Mouse (Mus musculus) intestine, postnatal 0 days (tissue): ENCODE measurements at regions not wholly inside any gene's neighbourhood (a gene's known extent, or its start where the extent isn't known, plus 50 kb on each side); places are given as distances from the start of the nearest gene placed in this dataset.

Source experiments
- ATAC-seq: fragments of 200-750 bp; cut with Nextera tagmentation; 2 replicates; pipeline ENCODE4 v1.8.0; 2017; ENCODE audit warnings: mild to moderate bottlenecking, moderate TSS enrichment, moderate library complexity
- H3K27ac ChIP-seq: fragments of 300-500 bp; sonication (generic); 2 replicates; pipeline ENCODE4 v1.5.1; 2014; ENCODE audit warnings: mild to moderate bottlenecking, low read depth, low read length, moderate library complexity
- H3K27me3 ChIP-seq: fragments of 300-500 bp; sonication (generic); replicated peaks from 2 replicates; pipeline ENCODE4 v1.6.1; 2014; ENCODE audit warnings: low read length, mixed read lengths; ENCODE audit not compliant: control insufficient read depth, insufficient read depth
- H3K36me3 ChIP-seq: fragments of 300-500 bp; sonication (generic); 2 replicates; pipeline ENCODE4 v1.6.1; 2014; ENCODE audit warnings: mild to moderate bottlenecking, moderate library complexity; ENCODE audit not compliant: control insufficient read depth, insufficient read depth
- H3K4me1 ChIP-seq: fragments of 300-500 bp; sonication (generic); replicated peaks from 2 replicates; pipeline ENCODE4 v1.6.1; 2014; ENCODE audit warnings: antibody characterized with exemption, low read length, mixed read lengths; ENCODE audit not compliant: control insufficient read depth, insufficient read depth
- H3K4me2 ChIP-seq: fragments of 300-500 bp; sonication (generic); replicated peaks from 2 replicates; pipeline ENCODE4 v1.6.1; 2014; ENCODE audit warnings: low read depth, mild to moderate bottlenecking, moderate library complexity
- H3K4me3 ChIP-seq: fragments of 300-500 bp; sonication (generic); 2 replicates; pipeline ENCODE4 v1.5.1; 2014; ENCODE audit warnings: low read depth, low read length
- H3K9ac ChIP-seq: fragments of 300-500 bp; sonication (generic); 2 replicates; pipeline ENCODE4 v1.6.1; 2014; ENCODE audit warnings: mild to moderate bottlenecking, low read depth, low read length
- H3K9me3 ChIP-seq: fragments of 300-500 bp; sonication (generic); 2 replicates; pipeline ENCODE4 v1.6.1; 2016; ENCODE audit warnings: mixed run types; ENCODE audit not compliant: control insufficient read depth
- CTCF ChIP-seq: sonication (generic); IDR thresholded peaks from 2 replicates; pipeline ENCODE4 v1.5.1; 2016; ENCODE audit warnings: low read depth, mild to moderate bottlenecking, control low read depth, antibody characterized with exemption, moderate library complexity
- WGBS: fragments of 180-500 bp; shearing (Covaris S2); extraction: QIAGEN DNeasy Blood & Tissue Kit; methylation state at CpG from one replicate; pipeline ENCODE4 v1.1.7; 2014; 5-methylcytosine and 5-hydroxymethylcytosine counted together

GRCm38 (mm10) chr1:94642296-94642695, 589.9 kb upstream of the Pdcd1 start:
- 93% methylated on average over 1 of the region's 1 CpGs for WGBS
- Histone ChIP-seq H3K27me3 (no peaks in the 10 kb centered on the region), H3K9me3 (no peaks in the 10 kb centered on the region), H3K36me3 (no peaks in the 10 kb centered on the region), H3K4me1 (no peaks in the 10 kb centered on the region), H3K4me2 (no peak overlapping the region), H3K27ac (no peak overlapping the region), H3K9ac (no peak overlapping the region), H3K4me3 (no peak overlapping the region)
- TF ChIP-seq CTCF, result no peak
- ATAC-seq, result no peak

GRCm38 (mm10) chr1:94658218-94658617, 605.9 kb upstream of the Pdcd1 start:
- no peak for TF ChIP-seq CTCF
- H3K4me1 ChIP-seq, result no peaks in the 10 kb centered on the region

GRCm38 (mm10) chr1:94671641-94672040, 619.3 kb upstream of the Pdcd1 start:
- Histone ChIP-seq H3K9ac (no peak overlapping the region), H3K4me3 (no peak overlapping the region), H3K27me3 (no peaks in the 10 kb centered on the region), H3K9me3 (no peaks in the 10 kb centered on the region), H3K27ac (no peak overlapping the region), H3K4me2 (no peak overlapping the region), H3K4me1 (no peaks in the 10 kb centered on the region), H3K36me3 (no peaks in the 10 kb centered on the region)
- 63% methylated on average over 4 of the region's 4 CpGs for WGBS
- ATAC-seq, result no peak
- TF ChIP-seq CTCF, result no peak

More at GRCm38 (mm10) chr1:94658218-94658617, 605.9 kb upstream of the Pdcd1 start:
- Histone ChIP-seq H3K27ac (no peak overlapping the region), H3K9ac (no peak overlapping the region), H3K36me3 (no peaks in the 10 kb centered on the region), H3K27me3 (no peaks in the 10 kb centered on the region), H3K9me3 (no peaks in the 10 kb centered on the region), H3K4me2 (no peak overlapping the region), H3K4me3 (no peak overlapping the region)
- ATAC-seq, result no peak

GRCm38 (mm10) chr1:94700517-94700916, 612.9 kb upstream of the Fam174a start:
- Histone ChIP-seq H3K27me3 (no peaks in the 10 kb centered on the region), H3K9ac (no peak overlapping the region), H3K4me1 (no peaks in the 10 kb centered on the region), H3K4me3 (no peak overlapping the region), H3K9me3 (no peaks in the 10 kb centered on the region), H3K4me2 (no peak overlapping the region), H3K36me3 (no peaks in the 10 kb centered on the region), H3K27ac (no peak overlapping the region)
- ATAC-seq, result no peak
- TF ChIP-seq CTCF, result no peak
- WGBS, result 75% methylated on average over 1 of the region's 1 CpGs

- no peaks in the 10 kb centered on the region for H3K9me3 ChIP-seq
Measured at GRCm38 (mm10) chr1:94701688-94702087, 611.7 kb upstream of the Fam174a start.

GRCm38 (mm10) chr1:94712812-94713211, 600.6 kb upstream of the Fam174a start:
- Histone ChIP-seq H3K27me3 (no peaks in the 10 kb centered on the region), H3K36me3 (no peaks in the 10 kb centered on the region), H3K4me3 (no peak overlapping the region), H3K4me1 (no peaks in the 10 kb centered on the region), H3K9ac (no peak overlapping the region), H3K4me2 (no peak overlapping the region), H3K27ac (no peak overlapping the region), H3K9me3 (no peaks in the 10 kb centered on the region)
- no peak for TF ChIP-seq CTCF
- no peak for ATAC-seq
- 64% methylated on average over 5 of the region's 5 CpGs for WGBS

More at GRCm38 (mm10) chr1:94701688-94702087, 611.7 kb upstream of the Fam174a start:
- no peaks in the 10 kb centered on the region for H3K4me1 ChIP-seq
- 88% methylated on average over 1 of the region's 1 CpGs for WGBS
- no peaks in the 10 kb centered on the region for H3K27me3 ChIP-seq
- no peak overlapping the region for H3K4me3 ChIP-seq
- no peak overlapping the region for H3K4me2 ChIP-seq
- H3K36me3 ChIP-seq, result no peaks in the 10 kb centered on the region
- no peak overlapping the region for H3K27ac ChIP-seq
- TF ChIP-seq CTCF, result no peak
- no peak overlapping the region for H3K9ac ChIP-seq
- no peak for ATAC-seq

- Histone ChIP-seq H3K9ac (no peak overlapping the region), H3K4me2 (no peak overlapping the region), H3K36me3 (no peaks in the 10 kb centered on the region), H3K4me3 (no peak overlapping the region), H3K4me1 (no peaks in the 10 kb centered on the region), H3K27me3 (no peaks in the 10 kb centered on the region), H3K27ac (no peak overlapping the region), H3K9me3 (no peaks in the 10 kb centered on the region)
- no peak for ATAC-seq
- WGBS, result 52% methylated on average over 2 of the region's 2 CpGs
- TF ChIP-seq CTCF, result no peak
Measured at GRCm38 (mm10) chr1:94717699-94718098, 595.7 kb upstream of the Fam174a start.
